Mouse (Mus musculus): ENCODE results near the gene Sdhc.

Sdhc gene

DNA sequence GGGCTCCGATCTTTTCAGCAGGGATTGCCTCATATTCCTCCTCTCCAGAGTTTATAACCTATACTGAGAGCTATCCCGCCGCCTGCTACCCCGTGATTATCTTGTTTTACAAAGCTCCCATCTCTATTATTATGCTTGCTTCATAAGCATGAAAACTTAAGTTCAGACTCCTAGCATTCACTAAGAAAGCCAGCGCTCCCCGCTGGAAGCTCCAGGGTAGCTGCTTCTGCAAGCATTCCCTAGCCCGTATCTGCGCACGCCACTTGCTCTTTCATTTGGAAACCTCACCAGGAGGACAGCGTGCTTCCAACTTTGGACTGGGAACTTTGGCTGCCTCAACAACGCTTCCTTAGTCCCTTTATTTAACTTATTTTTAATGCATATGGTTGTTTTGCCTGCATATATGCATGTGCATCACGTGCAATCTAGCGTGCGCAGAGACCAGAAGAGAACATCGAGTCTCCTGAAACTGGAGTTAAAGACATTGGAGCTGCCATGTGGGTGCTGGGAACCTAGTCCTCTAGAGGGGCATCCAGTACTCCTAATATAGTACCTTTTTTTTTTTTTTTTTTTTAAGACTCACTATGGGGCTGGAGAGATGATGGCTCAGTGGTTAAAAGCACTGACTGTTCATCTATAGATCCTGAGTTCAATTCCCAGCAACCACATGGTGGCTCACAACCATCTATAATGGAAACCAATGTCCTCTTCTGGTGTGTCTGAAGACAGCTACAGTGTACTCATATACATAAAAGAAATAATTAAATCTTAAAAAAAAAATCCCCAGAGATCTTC lies 38.4 kb downstream of the Sdhc start:
- 2% methylated on average over 15 of the region's 15 CpGs for whole genome bisulfite sequencing

DNA sequence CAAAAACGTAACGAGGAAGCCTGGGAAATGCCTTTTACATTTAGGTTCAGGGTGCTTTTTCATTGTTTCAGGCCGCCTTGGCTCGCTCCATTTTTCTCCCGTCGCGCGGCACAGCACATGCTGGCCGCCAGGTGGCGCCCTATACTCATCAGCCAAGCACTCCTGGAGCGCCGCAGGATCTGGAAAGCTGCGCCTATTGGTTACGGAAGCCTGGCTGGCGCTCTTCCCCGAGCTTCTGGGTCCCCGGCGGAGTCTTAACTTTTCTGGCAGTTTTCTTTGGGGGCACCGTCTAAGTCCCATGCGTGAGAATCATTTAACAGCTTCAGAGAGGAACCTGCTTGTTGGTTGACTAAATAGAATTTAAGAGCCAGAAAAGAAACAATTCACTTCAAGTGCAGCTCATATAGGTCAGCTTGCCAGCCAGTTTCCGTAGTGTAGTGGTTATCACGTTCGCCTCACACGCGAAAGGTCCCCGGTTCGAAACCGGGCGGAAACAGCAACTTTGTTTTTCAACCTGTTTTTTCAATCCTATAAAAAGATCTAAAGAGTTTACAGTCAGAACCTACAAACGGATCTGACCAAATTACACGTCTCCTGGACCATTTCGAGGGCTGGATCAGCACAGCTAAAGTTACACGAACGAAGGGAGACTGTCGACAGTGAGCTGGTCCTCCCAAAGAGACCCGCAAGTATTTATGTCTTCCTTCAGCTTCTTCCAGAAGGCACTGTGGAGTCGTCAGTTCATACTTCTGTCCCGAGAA lies 39.2 kb downstream of the Sdhc start:
- under 1% methylated on average over 38 of the region's 38 CpGs for WGBS

DNA sequence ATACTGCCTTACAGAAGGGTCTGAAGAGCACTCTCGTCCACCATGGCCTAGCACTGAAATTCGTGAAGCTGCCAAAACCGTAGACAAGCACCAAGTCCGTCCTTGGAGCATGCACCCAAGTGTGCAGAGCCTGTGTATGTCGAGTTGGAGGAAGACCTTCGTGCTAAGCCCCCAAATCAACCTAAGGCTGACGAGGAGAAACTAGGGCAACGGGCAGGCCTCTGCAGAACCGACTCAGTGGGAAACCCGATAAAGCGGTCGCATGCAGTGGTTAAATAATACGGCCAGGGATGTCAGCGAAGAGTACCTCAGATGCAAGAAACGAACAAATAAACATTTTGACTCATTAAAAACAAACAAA lies 39.8 kb downstream of the Sdhc start:
- 13% methylated on average over 15 of the region's 15 CpGs for WGBS

DNA sequence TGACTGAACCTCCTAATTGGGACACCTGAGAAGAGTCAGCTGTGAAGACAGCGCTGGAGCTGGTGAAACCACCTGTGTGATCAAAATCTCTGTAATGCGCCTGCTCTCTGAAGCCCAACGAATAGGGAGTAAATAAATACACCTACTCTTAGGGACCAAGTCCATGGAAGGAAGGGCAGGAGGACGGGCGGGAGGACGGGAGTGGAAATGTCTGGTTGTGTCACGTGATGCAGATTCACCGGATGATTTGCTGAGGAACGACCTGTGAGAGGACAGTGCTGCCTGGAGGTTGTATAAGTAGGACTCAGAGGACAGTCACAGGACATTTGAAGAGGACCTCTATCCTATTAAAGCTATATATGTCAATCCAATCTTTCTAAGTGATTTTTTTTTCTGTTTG lies 40.8 kb downstream of the Sdhc start:
- 54% methylated on average over 9 of the region's 9 CpGs for WGBS

DNA sequence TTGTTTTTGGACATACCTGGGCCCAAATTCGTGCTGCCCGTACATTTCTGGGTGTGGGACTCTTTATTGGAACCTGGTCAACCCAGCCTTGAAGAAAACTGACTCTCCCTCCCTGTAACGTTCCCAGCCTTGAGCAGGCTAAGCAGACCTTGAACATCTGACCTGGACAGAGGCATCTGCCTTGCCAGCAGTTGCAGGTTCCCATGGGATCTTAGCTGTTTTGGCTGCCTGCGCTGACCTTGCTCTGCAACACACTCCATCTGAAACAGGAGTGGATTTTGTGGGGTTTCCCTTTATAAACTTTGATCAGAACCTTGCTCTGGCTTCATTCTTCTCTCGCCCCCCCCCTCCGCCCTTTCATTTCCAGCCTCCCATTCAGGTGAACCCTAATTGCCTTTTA lies 45.2 kb downstream of the Sdhc start:
- WGBS = 66% methylated on average over 6 of the region's 6 CpGs

DNA sequence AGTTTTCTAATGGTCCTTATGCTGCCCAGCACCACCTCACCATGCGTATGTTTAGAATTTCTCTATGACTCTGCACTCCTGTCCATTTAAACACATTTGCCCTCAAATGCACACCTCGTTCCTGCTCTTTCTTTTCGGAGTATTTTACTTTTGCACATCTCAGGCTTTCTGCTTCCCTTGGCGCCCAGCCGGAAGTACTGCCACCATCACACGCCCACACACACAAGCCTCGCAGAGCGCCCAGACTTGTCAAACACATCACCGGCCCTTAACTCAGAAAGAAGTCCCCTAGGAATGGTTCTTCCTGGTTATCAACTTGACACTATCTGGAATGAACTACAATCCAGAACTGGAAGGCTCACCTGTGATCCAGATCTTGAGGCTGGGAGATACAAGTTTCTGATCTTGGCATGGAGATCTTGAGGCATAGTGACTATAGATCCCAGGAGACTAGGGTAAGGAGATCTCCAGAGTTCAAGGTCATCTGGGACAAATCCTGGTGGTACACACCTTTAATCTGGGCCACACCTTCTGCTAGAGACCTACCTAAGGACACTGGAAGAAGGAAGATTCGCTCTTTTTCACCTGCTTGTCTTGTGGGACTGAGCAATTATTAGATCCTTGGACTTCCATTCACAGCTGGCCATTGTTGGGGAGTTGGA lies 47.1 kb downstream of the Sdhc start:
- 11% methylated on average over 10 of the region's 10 CpGs for WGBS

DNA sequence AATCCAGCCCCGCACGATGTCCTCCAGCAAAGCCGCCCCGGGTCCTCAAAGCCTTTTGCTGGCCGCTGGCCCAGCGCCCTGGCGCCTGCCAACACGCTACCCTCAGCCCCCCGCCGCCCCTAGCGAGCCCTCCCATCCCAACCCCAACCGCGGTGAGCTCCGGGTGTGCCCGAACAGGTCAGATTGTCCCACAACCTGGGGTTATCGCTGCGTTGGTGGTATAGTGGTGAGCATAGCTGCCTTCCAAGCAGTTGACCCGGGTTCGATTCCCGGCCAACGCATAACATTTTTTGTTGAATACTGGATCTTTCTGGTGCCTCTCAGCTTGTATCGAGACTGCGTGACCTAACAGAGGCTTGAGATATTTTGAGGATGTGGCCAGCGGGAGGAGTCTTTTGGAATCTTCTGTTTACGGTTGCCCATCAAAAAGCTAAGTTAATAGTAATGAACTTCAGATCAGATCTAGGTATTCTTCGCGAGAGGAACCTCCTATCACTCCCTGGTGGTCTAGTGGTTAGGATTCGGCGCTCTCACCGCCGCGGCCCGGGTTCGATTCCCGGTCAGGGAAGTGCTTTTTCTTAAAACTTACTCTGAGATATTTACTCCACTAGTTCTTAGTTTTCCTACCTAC lies 47.7 kb downstream of the Sdhc start:
- under 1% methylated on average over 35 of the region's 35 CpGs for WGBS

DNA sequence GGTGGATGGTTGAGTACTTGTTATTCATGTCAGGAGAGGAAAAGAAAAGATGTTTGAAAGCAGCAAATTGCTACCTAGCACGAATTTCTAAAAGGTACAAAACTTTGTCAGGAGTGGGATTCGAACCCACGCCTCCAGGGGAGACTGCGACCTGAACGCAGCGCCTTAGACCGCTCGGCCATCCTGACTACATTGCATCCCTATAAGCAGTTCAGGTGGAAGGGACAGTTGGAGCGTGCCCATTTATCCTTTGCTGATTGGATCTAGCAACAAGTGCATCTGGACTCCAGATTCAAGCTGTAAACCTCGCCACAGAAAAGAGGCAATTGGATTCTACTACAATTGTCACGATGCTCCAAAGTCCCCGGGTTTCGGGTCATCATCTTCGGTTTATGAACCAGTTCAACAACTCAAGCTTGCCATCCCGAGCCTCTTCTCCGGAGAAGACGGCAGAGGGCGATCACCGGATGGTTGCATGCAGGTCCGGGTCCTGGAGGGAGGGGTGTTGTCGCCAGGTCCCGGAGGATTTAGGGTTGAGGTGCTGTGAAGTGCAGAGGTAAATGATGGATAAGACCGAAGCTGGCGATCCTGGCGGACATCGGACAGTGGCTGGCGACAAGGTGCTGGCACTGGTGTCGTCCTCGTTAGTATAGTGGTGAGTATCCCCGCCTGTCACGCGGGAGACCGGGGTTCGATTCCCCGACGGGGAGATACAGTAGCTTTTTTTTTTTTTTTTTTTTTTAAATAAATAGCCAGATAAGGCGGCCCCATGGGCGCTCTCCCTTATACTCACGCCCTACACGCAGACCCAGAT lies 48.5 kb downstream of the Sdhc start:
- under 1% methylated on average over 40 of the region's 40 CpGs for WGBS

DNA sequence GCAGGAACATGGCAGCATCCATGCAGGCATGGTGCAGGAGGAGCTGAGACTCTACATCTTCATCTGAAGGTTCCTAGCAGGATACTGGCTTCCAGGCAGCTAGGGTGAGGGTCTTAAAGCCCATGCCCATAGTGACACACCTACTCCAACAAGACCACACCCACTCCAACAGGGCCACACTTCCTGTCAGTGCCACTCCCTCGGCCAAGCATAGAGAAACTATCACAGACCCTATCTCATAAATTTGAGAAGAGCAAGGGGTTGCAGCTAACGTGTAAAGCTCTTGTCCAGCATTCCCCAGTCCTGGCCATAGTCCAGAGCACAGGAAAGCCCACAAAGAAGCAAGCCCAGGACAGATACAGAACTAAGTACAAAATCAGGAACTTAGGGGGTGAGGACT lies 49.4 kb downstream of the Sdhc start:
- 66% methylated on average over 2 of the region's 2 CpGs for WGBS

DNA sequence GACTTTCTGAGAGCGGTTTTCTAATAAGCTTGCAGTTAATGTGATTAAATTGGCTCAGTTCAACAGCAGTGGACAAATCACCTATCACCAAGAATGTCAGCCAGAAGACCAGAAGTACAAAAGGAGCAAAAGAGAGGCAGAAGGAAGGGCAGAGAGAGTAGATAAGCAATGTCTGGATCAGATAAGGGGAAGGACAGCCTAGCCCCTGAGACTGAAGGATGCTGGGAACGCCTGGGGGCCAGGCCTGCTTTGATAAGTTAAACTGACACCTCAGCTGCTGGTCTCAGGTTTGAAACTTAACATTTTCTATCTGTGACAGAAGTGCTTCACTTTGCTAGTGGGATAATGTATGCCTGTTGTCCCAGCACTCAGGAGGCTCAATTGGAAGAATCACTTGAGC lies 52.8 kb downstream of the Sdhc start:
- WGBS = 73% methylated on average over 2 of the region's 2 CpGs

DNA sequence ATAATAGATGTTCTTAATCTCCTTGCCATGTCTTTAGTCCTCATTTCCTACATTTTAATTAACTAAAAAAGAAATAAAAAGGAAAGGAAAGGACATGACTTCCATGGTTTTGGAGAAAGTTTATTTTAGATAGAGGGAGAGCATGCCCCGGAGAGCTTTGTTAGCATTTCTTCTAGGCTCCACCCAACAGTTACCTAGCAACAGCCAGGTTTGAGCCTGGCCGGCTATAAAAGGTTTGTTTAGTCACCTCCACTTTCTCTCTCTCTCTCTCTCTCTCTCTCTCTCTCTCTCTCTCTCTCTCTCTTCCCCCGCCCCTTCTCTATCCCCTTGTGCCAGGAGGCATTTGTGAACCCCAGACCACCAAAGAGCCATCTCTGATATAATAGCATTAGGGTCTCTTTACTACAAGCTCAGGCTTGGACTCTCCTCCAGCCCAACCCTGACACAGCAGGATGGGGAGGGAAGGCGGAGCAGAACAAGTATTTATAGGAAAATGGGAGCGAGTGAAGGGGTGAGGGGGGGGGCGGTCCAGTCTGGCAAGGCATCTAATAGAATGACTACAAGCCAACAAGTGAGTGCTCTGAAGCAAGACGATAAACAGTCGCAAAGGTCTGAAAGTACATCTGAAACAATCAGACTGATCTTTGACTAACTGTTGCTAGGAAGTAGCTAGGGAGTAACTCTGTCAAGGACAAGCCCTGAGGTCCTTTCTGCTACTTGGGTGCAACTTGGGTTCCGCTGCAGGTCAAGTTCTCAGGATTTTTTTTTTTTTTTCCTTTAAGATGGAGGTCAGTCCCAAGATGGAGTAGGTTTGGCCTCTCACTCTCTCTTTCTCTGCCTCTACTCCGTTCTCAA lies 54.1 kb downstream of the Sdhc start:
- 32% methylated on average over 10 of the region's 10 CpGs for WGBS

DNA sequence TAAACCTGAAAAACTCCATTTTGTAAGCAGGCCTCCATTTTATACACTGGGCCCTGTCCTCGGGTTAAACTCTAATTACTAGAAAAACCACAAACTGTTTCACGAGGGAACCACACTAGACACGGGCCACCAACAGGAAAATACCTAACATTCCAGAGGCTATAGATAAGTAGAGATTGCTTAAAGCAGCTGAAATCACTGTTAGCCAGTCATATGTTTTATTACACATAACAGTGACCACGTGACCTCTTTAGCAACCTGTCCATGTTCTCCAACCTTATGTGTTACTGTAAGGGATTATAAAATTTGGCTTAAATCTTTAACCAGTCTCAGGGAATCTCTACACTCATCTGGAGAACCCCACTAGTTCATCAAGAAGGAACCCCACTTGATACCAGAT lies 56.0 kb downstream of the Sdhc start:
- 88% methylated on average over 4 of the region's 4 CpGs for WGBS

DNA sequence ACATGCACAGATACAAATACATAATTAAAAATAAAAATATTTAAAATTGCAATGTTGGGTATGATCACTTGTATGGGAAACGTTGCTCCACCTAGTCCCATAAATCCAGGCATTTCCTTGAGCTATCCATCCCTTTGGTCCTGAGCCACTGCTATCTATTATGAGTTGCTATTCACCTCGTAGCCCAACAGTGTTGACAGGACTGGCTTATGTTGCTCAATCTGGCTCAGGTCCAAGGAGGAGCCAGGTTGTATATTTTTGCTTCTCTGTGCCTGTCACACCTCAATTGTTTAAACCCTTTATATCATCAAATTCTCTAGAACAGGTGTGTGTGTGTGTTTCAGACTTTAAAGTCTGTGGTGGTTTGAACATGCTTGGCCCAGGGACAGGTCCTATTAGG lies 59.6 kb downstream of the Sdhc start:
- WGBS = 79% methylated on average over 2 of the region's 2 CpGs

DNA sequence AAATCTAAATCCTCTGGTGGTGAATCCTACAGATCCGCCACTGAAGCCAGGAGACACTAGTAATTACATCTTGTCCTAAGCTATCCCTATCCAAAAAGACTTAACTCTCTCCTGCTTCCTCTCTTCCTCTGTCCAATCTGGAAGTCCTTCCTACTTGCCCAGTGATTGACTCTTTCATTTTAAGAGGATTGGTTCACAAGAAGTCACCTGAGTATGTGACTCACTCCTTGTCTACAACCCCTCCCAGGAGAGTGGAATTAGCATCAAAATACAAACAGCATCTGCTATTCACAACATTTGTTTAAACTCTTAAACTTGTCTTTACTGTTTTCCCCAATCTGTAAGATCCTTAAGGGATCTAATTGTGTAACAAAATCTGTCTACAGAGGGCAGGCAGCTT lies 60.5 kb downstream of the Sdhc start:
- 87% methylated on average over 1 of the region's 1 CpGs for WGBS

DNA sequence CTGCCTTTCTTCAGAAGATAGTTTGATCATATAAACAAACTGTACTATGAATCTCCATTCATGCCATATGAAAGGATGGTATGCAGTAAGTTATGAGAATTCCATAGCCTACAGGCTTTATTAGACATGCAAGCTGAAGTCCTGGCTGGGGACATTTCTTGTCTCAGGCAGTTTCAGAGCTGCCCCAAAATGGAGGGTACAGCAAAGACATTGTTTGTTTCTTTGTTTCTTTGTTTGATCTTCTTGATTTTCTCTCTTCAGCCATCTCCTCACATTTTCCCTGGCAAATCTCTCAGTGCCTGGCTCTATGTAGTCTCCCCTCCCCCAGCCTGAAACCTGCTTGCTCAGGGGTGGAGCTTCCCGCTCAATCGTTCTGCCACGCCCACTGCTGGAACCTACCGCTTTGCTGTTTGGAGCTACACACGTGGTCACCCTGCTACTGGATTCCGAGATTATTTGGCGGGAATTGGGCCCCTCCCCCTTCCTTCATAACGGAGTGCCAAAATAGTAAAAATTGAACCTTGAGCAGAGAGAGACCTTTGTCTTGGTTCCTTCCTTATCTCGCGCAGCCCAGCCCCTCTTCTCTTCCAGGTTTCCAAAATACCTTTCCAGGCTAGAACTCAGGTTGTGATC lies 62.0 kb downstream of the Sdhc start:
- 11% methylated on average over 10 of the region's 10 CpGs for WGBS

DNA sequence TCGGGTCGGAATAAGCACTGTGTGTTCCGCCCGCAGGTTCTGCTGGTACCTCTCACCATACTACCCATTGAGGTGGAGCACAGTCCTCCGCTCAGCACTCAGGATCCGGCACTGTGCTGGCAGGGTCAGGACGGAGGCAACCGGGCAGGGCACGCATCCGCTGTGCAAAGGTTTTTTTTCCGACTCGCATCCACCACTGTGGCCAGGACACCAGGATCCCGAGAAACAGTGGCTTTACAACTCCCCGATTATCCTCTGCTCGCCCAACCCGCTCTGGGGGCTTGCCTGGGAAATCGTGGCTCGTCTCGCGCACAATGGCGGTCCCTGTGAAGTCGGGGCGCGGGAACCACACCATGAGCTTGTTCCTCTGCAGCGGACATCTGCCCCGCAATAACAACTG lies 64.7 kb downstream of the Sdhc start:
- WGBS = 1% methylated on average over 26 of the region's 26 CpGs

DNA sequence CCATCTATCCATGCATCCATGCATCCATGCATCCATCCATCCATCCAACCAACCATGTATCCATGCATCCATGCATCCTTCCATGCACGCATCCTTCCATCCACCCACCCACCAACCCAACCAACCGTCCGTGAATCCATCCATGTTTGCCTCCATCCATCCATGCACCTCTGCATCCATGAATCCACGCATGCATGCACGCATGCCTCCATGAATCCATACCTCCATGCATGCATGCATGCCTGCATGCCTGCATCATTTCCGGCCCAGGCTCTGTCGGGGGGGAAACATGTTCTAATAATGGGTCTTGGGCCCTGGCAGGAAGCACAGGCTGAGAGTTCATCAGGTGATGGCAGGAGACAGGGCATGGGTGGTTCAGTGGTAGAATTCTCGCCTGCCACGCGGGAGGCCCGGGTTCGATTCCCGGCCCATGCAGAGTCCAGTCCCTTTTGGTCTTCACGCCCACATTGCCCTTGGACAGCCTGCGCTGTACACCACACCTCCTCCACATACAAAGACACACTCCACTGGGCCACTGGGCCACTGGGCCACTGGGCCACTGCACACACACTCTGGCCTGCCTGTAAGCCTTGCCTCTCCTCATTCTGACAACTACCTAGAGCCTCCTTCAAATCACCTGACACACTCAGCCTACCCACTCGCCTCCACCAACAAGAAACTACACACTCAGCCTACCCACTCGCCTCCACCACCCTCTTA lies 68.7 kb downstream of the Sdhc start:
- 39% methylated on average over 12 of the region's 17 CpGs for WGBS

DNA sequence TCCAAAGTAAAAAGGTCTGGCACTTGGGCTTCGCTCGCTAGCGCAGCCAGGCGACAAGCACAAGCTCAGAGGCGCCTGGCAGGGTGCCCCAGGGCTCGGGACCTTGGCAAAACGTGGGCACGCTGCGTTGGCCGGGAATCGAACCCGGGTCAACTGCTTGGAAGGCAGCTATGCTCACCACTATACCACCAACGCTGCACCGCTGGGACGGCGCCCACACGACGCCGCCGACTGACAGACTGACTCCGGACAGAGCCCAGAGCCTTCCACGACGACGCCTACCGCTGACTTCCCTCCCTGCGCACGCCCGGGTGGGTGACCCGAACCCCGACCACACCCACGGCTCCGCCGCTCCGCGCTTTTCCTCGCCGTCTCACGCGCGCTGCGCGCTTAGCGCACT lies 70.6 kb downstream of the Sdhc start:
- no CpG with 5 or more reads among the region's 43 CpGs for WGBS

DNA sequence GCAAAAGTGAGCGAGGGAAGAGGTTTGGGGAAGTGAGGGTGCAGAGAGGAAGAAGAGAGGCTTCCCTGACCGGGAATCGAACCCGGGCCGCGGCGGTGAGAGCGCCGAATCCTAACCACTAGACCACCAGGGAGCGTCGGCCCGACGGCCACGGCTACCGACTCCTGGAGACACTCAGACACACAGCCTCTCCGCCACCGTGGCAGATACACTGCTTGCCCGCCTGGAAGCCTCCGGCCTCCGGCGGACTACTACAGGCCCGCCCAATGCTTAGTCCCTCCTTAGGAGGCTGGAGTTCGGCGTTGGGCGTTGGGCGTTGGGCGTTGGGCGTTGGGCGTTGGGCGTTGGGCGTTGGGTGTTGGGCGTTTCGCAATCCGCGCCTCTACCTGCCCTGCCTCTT lies 71.1 kb downstream of the Sdhc start:
- 0% methylated on average over 1 of the region's 35 CpGs for WGBS

All from cerebral cortex, adult 2 months (tissue).